Mouse (Mus musculus): ENCODE measurements around the gene Fam186b. TPM values are rescaled to one million over a fixed set of nuclear protein-coding genes. Genes with fewer than 3 reads are reported as not detected.
A peak's percentile ranks its signal among the peaks of the same experiment; 100 is the strongest.
"Not testable (repeated sequence)": the region's sequence is repeated elsewhere in the genome, so short reads cannot be mapped to it uniquely, and the experiment has no call there.

Fam186b gene
- polyA plus RNA-seq, 1 experiment, result 0.13 TPM

- Histone ChIP-seq H3K27me3 (replicated peaks; ENCODE audit: control insufficient read depth, insufficient read depth, low read length) (no peaks in the 10 kb centered on the region), H3K4me1 (ENCODE audit: control insufficient read depth, insufficient read depth, low read length) (no peaks in the 10 kb centered on the region; the same call in 1 of the 2 replicates), H3K4me3 (ENCODE audit: insufficient read depth, low read depth, low read length) (peak overlapping the region; percentile 92), H3K27ac (ENCODE audit: insufficient read depth, low read depth, low read length) (peak overlapping the region; percentile 98), H3K36me3 (ENCODE audit: control insufficient read depth, insufficient read depth, low read length) (peaks cover under 1% of the 10 kb centered on the region; the same call in 1 of the 2 replicates)
- DNase-seq, result no peak
- TF ChIP-seq POLR2A (IDR thresholded peaks at IDR 0.05; ENCODE audit: low read depth, low read length), result no peak
- TF ChIP-seq CTCF (conservative IDR thresholded peaks at IDR 0.05; ENCODE audit: insufficient read depth, insufficient read length, low read depth, low read length), result no peak
- 1% methylated on average over 22 of the region's 22 CpGs for WGBS
These were observed 43.1 kb downstream of the Fam186b start for GRCm38 (mm10) chr15:99252381-99253174.

DNA sequence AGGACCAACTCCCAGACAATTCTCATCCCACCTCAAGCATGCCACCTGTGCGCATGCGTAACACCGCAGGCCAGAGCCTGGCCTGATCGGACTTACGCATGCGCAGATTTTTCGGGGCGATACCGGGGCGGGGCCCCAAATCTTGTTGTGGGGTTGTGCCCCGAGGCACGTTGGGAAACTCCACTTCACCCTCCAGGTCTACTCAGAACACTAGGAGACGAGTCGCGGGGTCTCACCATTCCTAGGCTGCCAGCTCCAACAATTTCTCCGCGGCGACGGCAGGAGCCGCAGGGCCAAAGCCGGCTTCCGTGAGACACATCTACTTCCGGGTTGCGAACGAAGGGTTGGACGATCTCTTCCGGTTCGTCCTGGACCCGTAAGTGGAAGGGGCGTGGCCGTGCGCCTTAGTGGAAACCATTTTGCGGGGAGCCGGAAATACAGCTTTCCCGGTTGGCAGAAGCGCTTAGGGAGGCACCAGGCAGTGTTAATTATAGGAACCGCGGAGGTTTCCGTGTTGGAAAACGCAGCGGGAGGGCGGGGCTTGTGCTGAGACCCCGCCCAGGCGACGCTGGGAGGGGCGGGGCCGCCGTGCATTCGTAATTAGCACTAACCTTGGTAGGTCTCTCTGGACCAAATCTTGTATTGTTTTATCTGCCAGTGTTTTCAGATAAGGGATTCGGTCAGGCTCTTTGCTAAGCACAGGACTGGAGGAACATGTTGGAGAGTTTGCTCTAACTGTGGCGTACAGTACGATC lies 43.9 kb downstream of the Fam186b start, which contains the start of gene Mcrs1:
TSS of gene Mcrs1 (minus strand) at position 336 of the 755 bp plus-strand sequence.
- Histone ChIP-seq H3K4me1 (ENCODE audit: control insufficient read depth, insufficient read depth, low read length) (no peaks in the 10 kb centered on the region; the same call in 1 of the 2 replicates), H3K27me3 (replicated peaks; ENCODE audit: control insufficient read depth, insufficient read depth, low read length) (no peaks in the 10 kb centered on the region), H3K36me3 (ENCODE audit: control insufficient read depth, insufficient read depth, low read length) (peaks cover 2% of the 10 kb centered on the region; the same call in 1 of the 2 replicates), H3K4me3 (ENCODE audit: insufficient read depth, low read depth, low read length) (peak within 1 kb of the TSS; percentile 92), H3K27ac (ENCODE audit: insufficient read depth, low read depth, low read length) (peak within 1 kb of the TSS; percentile 98)
- no peak for TF ChIP-seq POLR2A (IDR thresholded peaks at IDR 0.05; ENCODE audit: low read depth, low read length)
- no peak for TF ChIP-seq CTCF (conservative IDR thresholded peaks at IDR 0.05; ENCODE audit: insufficient read depth, insufficient read length, low read depth, low read length)
- peak; percentile 99 for DNase-seq
- WGBS, result under 1% methylated on average over 52 of the region's 52 CpGs

DNA sequence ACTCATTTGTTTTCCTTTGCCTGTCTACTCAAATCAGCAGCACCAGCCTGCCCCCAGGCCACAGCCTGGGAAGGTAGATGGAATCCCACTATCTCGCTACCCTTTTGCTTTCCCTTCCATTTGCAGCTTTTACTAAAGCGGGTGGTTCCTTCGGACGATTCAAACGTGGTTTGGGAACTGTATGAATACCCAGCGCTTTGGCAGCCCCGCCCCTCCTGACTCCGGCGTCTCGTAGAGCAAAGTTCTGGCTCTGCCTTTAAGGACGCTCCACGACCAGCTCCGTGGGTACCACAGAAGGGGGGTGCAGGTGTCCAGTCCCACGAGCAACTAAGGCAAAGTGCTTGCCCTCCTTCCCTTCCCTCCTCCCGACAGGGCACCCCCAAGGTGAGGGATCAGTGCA lies 44.6 kb downstream of the Fam186b start:
- H3K27ac ChIP-seq (ENCODE audit: insufficient read depth, low read depth, low read length); H3K4me1 ChIP-seq (ENCODE audit: control insufficient read depth, insufficient read depth, low read length); H3K36me3 ChIP-seq (ENCODE audit: control insufficient read depth, insufficient read depth, low read length); H3K27me3 ChIP-seq (replicated peaks; ENCODE audit: control insufficient read depth, insufficient read depth, low read length): not testable (repeated sequence)
- H3K4me3 ChIP-seq (ENCODE audit: insufficient read depth, low read depth, low read length), result peak overlapping the region; percentile 46
- under 1% methylated on average over 14 of the region's 15 CpGs for whole genome bisulfite sequencing
- DNase-seq, result peak; percentile 26

DNA sequence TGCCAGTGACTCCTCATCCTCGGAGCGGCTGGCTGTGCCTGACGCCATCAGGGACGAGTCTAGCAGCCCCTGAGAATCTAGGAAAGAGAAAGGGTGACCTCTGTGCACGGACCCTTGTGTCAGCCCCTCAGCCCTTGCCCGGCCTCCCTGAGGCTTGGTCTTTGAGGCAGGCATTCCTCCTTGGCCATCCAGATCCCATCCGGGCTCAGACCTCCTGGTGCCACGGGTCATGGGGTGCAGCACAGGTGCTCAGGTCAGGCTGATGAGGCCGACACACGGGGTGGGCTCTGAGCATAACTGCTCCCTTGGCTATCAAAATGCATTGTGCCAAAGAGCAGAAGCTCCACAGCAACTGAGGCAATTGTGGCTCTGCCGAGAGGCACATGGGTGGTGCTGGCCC lies 45.8 kb downstream of the Fam186b start:
- TF ChIP-seq POLR2A (IDR thresholded peaks at IDR 0.05; ENCODE audit: low read depth, low read length) (no peak), CTCF (conservative IDR thresholded peaks at IDR 0.05; ENCODE audit: insufficient read depth, insufficient read length, low read depth, low read length) (no peak)
- Histone ChIP-seq H3K27me3 (replicated peaks; ENCODE audit: control insufficient read depth, insufficient read depth, low read length) (no peaks in the 10 kb centered on the region), H3K27ac (ENCODE audit: insufficient read depth, low read depth, low read length) (no peak overlapping the region), H3K4me1 (ENCODE audit: control insufficient read depth, insufficient read depth, low read length) (no peaks in the 10 kb centered on the region; the same call in 1 of the 2 replicates), H3K4me3 (ENCODE audit: insufficient read depth, low read depth, low read length) (no peak overlapping the region), H3K36me3 (ENCODE audit: control insufficient read depth, insufficient read depth, low read length) (peaks cover 2% of the 10 kb centered on the region)
- 83% methylated on average over 11 of the region's 11 CpGs for WGBS
- DNase-seq, result no peak

- WGBS, result 80% methylated on average over 9 of the region's 9 CpGs
- Histone ChIP-seq H3K27me3 (replicated peaks; ENCODE audit: control insufficient read depth, insufficient read depth, low read length) (no peaks in the 10 kb centered on the region), H3K27ac (ENCODE audit: insufficient read depth, low read depth, low read length) (no peak overlapping the region), H3K4me1 (ENCODE audit: control insufficient read depth, insufficient read depth, low read length) (no peaks in the 10 kb centered on the region; the same call in 1 of the 2 replicates), H3K36me3 (ENCODE audit: control insufficient read depth, insufficient read depth, low read length) (peaks cover 2% of the 10 kb centered on the region), H3K4me3 (ENCODE audit: insufficient read depth, low read depth, low read length) (no peak overlapping the region)
- TF ChIP-seq POLR2A (IDR thresholded peaks at IDR 0.05; ENCODE audit: low read depth, low read length) (no peak), CTCF (conservative IDR thresholded peaks at IDR 0.05; ENCODE audit: insufficient read depth, insufficient read length, low read depth, low read length) (no peak)
- DNase-seq, result no peak
These were observed 46.7 kb downstream of the Fam186b start for GRCm38 (mm10) chr15:99248972-99249371.

DNA sequence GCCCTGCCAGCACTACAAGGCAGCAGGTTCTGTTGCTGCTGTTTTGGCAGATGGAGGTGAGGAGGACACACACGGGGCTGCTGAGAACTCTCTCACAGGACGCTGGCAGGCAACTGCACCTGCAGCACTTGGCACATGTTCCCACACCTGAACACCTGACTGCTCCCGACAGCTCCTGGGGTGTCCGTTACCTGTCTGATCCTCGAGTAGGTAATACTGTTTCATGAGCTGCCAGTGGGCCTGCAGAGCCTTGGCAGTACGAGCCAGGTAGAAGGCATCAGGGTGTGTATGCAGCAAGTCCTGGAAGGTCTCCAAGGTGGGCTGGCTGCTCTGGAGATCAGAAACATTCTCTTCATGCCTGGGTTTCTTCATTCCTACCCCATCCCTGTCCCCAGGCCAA lies 49.0 kb downstream of the Fam186b start:
- not testable (repeated sequence) for H3K36me3 ChIP-seq (ENCODE audit: control insufficient read depth, insufficient read depth, low read length); H3K27me3 ChIP-seq (replicated peaks; ENCODE audit: control insufficient read depth, insufficient read depth, low read length); H3K27ac ChIP-seq (ENCODE audit: insufficient read depth, low read depth, low read length); DNase-seq; H3K4me3 ChIP-seq (ENCODE audit: insufficient read depth, low read depth, low read length); H3K4me1 ChIP-seq (ENCODE audit: control insufficient read depth, insufficient read depth, low read length)
- WGBS, result 88% methylated on average over 6 of the region's 6 CpGs

DNA sequence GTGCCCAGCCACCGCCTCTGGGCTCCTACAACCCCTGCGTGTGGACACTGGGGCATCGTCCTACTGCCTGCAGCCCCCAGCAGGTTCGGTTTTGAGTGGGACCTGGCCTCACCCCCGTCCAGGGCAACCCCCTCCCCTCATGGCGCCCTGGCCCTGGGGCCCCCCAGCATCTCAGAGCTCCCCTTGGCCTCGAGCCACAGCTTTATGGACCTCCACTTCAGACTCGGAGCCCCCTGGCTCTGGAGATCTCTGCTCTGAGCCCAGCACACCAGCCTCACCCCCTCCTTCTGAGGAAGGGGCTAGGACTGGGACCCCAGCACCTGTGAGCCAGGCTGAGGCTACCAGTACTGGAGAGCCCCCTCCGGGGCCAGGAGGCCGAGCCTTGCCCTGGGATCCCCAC lies 53.6 kb downstream of the Fam186b start:
- no peak for TF ChIP-seq POLR2A (IDR thresholded peaks at IDR 0.05; ENCODE audit: low read depth, low read length)
- no peak for TF ChIP-seq CTCF (conservative IDR thresholded peaks at IDR 0.05; ENCODE audit: insufficient read depth, insufficient read length, low read depth, low read length)
- Histone ChIP-seq H3K27me3 (replicated peaks; ENCODE audit: control insufficient read depth, insufficient read depth, low read length) (no peaks in the 10 kb centered on the region), H3K27ac (ENCODE audit: insufficient read depth, low read depth, low read length) (no peak overlapping the region), H3K4me3 (ENCODE audit: insufficient read depth, low read depth, low read length) (no peak overlapping the region), H3K36me3 (ENCODE audit: control insufficient read depth, insufficient read depth, low read length) (no peaks in the 10 kb centered on the region; the same call in 1 of the 2 replicates), H3K4me1 (ENCODE audit: control insufficient read depth, insufficient read depth, low read length) (no peaks in the 10 kb centered on the region)
- no peak for DNase-seq
- WGBS, result 89% methylated on average over 10 of the region's 10 CpGs

All from kidney, adult 2 months (tissue).